Mouse (Mus musculus): ENCODE data around the gene Cyp8b1. TPM values are rescaled to one million over a fixed set of nuclear protein-coding genes. Genes with fewer than 3 reads are reported as not detected.

Gene Cyp8b1
- total RNA-seq, 2 experiments from 2014 or later, result not detected

Other genes with a start within 250 kb of the Cyp8b1 start
- gene Sec22c, start 210.8 kb downstream of the Cyp8b1 start, total RNA-seq (2015), result 11.1 and 11.5 TPM in 2 replicates
- gene Sec22c, start 210.8 kb downstream of the Cyp8b1 start, total RNA-seq (2017), result 6.6 and 12.0 TPM in 2 replicates
- gene Ss18l2, start 206.0 kb downstream of the Cyp8b1 start, total RNA-seq (2015), result 43.7 and 71.4 TPM in 2 replicates
- gene Ss18l2, start 206.0 kb downstream of the Cyp8b1 start, total RNA-seq (2017), result 39.8 and 59.3 TPM in 2 replicates
- gene Nktr, start 197.1 kb downstream of the Cyp8b1 start, total RNA-seq (2015), result 92.4 and 140 TPM in 2 replicates
- gene Nktr, start 197.1 kb downstream of the Cyp8b1 start, total RNA-seq (2017), result 100.0 and 142 TPM in 2 replicates
- gene Zfp651, start 157.0 kb downstream of the Cyp8b1 start, total RNA-seq (2015), result 0.05 and 0.62 TPM in 2 replicates
- 0.24 TPM in 1 of 2 replicates, not detected in the other for gene Zfp651, start 157.0 kb downstream of the Cyp8b1 start, total RNA-seq (2017)
- not detected in 2 replicates for gene Klhl40, start 138.7 kb downstream of the Cyp8b1 start, total RNA-seq (2015)
- gene Klhl40, start 138.7 kb downstream of the Cyp8b1 start, total RNA-seq (2017), result 0.17 TPM in 1 of 2 replicates, not detected in the other
- gene Hhatl, start 123.8 kb downstream of the Cyp8b1 start, total RNA-seq (2015), result not detected in 2 replicates
- gene Hhatl, start 123.8 kb downstream of the Cyp8b1 start, total RNA-seq (2017), result not detected in 2 replicates
- 0.42 TPM in 1 of 2 replicates, not detected in the other for gene Ccdc13, start 76.8 kb downstream of the Cyp8b1 start, total RNA-seq (2015)
- gene Ccdc13, start 76.8 kb downstream of the Cyp8b1 start, total RNA-seq (2017), result not detected in 2 replicates
- 89.9 and 101 TPM in 2 replicates for gene Higd1a, start 57.9 kb downstream of the Cyp8b1 start, total RNA-seq (2015)
- gene Higd1a, start 57.9 kb downstream of the Cyp8b1 start, total RNA-seq (2017), result 14.1 and 21.7 TPM in 2 replicates
- not detected in 2 replicates for gene Ackr2, start 17.9 kb downstream of the Cyp8b1 start, total RNA-seq (2015)
- not detected in 2 replicates for gene Ackr2, start 17.9 kb downstream of the Cyp8b1 start, total RNA-seq (2017)
- gene Fam198a, start 34.7 kb upstream of the Cyp8b1 start, total RNA-seq (2015), result 0.25 TPM in 1 of 2 replicates, not detected in the other
- 0.17 and 0.30 TPM in 2 replicates for gene Fam198a, start 34.7 kb upstream of the Cyp8b1 start, total RNA-seq (2017)
- gene Pomgnt2, start 80.8 kb upstream of the Cyp8b1 start, total RNA-seq (2015), result 3.2 and 4.6 TPM in 2 replicates
- 4.9 and 6.7 TPM in 2 replicates for gene Pomgnt2, start 80.8 kb upstream of the Cyp8b1 start, total RNA-seq (2017)
- 16.5 and 19.7 TPM in 2 replicates for gene Snrk, start 201.0 kb upstream of the Cyp8b1 start, total RNA-seq (2015)
- gene Snrk, start 201.0 kb upstream of the Cyp8b1 start, total RNA-seq (2017), result 19.7 and 22.9 TPM in 2 replicates